Mouse (Mus musculus): ENCODE measurements around the gene Ppp1r18.

GRCm38 (mm10) chr17:35866281-35866831, 963 bp downstream of the Ppp1r18 start:
- TF ChIP-seq CTCF (IDR thresholded peaks at IDR 0.05; ENCODE audit: control insufficient read depth, insufficient read depth, low read length) (no peak), POLR2A (IDR thresholded peaks at IDR 0.05; ENCODE audit: borderline replicate concordance, control insufficient read depth, low read depth, low read length) (no peak; the same call in 1 of the 2 replicates)
